7 mouse cellular contexts compared by ENCODE assay signal in genomic region chr12:26524943-26525697, GRCm38 (mm10). TPM values are rescaled to one million over a fixed set of nuclear protein-coding genes. Genes with fewer than 3 reads are reported as not detected.
DNase-seq lines count a peak whose midpoint lies in the region; ATAC-seq and TF ChIP-seq lines count a peak whose summit lies in the region.

No protein-coding gene starts in this region.

- 0 out of 2 replicates have a peak overlapping the region, but pooled peaks have one; percentile 23 for H3K27ac ChIP-seq in embryonic facial prominence, embryonic 15.5 days (replicated peaks)
- H3K27ac ChIP-seq in kidney, postnatal 0 days = no peak overlapping the region
- H3K27ac ChIP-seq in midbrain, embryonic 13.5 days = no peak overlapping the region

- H3K36me3 ChIP-seq in embryonic facial prominence, embryonic 15.5 days = no peaks in the 10 kb centered on the region
- H3K36me3 ChIP-seq in kidney, postnatal 0 days (ENCODE audit: insufficient read depth, low read length) = no peaks in the 10 kb centered on the region
- no peaks in the 10 kb centered on the region for H3K36me3 ChIP-seq in midbrain, embryonic 13.5 days

- DNase-seq in right cerebral cortex, adult 18-20 months = peak; percentile 6
- DNase-seq in right cerebral cortex, postnatal 36 days (ENCODE audit: low spot score in 2 of 2) = no peak
- DNase-seq in heart, postnatal 14 days = peak; percentile 58 to 79
- DNase-seq in kidney, postnatal 0 days (ENCODE audit: low spot score) = peak; percentile 47
- no peak for DNase-seq in T-cell, adult 2 months (ENCODE audit: low spot score)

- H3K4me3 ChIP-seq in embryonic facial prominence, embryonic 15.5 days (replicated peaks) = no peak overlapping the region
- no peak overlapping the region for H3K4me3 ChIP-seq in kidney, postnatal 0 days (replicated peaks; ENCODE audit: low read depth, low read length)
- no peak overlapping the region for H3K4me3 ChIP-seq in midbrain, embryonic 13.5 days (replicated peaks)

- H3K4me2 ChIP-seq in embryonic facial prominence, embryonic 15.5 days (replicated peaks) = no peak overlapping the region
- no peak overlapping the region for H3K4me2 ChIP-seq in kidney, postnatal 0 days (ENCODE audit: low read length)
- H3K4me2 ChIP-seq in midbrain, embryonic 13.5 days (replicated peaks) = no peak overlapping the region

- no peak overlapping the region for H3K9ac ChIP-seq in embryonic facial prominence, embryonic 15.5 days
- no peak overlapping the region for H3K9ac ChIP-seq in kidney, postnatal 0 days (ENCODE audit: low read depth, low read length)
- H3K9ac ChIP-seq in midbrain, embryonic 13.5 days (replicated peaks) = no peak overlapping the region

- H3K4me1 ChIP-seq in embryonic facial prominence, embryonic 15.5 days = peaks cover 7% of the 10 kb centered on the region
- no peaks in the 10 kb centered on the region for H3K4me1 ChIP-seq in kidney, postnatal 0 days (replicated peaks; ENCODE audit: insufficient read depth, low read length)
- H3K4me1 ChIP-seq in midbrain, embryonic 13.5 days (replicated peaks) = peaks cover 15% of the 10 kb centered on the region

- 44% methylated on average over 3 of the region's 3 CpGs for WGBS in embryonic facial prominence, embryonic 15.5 days
- WGBS in kidney, postnatal 0 days = 52% methylated on average over 3 of the region's 3 CpGs
- 67% methylated on average over 3 of the region's 3 CpGs for WGBS in midbrain, embryonic 13.5 days

- intact Hi-C loops in heart, postnatal 14 days (cut with DNase I) = no loop called here

- no peaks in the 10 kb centered on the region for H3K9me3 ChIP-seq in embryonic facial prominence, embryonic 15.5 days (replicated peaks)
- H3K9me3 ChIP-seq in kidney, postnatal 0 days (replicated peaks; ENCODE audit: low read length) = no peaks in the 10 kb centered on the region
- no peaks in the 10 kb centered on the region for H3K9me3 ChIP-seq in midbrain, embryonic 13.5 days

- TF ChIP-seq CTCF in kidney, postnatal 0 days (IDR thresholded peaks at IDR 0.05; ENCODE audit: low read depth) = no peak

- no peaks in the 10 kb centered on the region for H3K27me3 ChIP-seq in embryonic facial prominence, embryonic 15.5 days
- H3K27me3 ChIP-seq in kidney, postnatal 0 days (ENCODE audit: insufficient read depth, low read length) = no peaks in the 10 kb centered on the region
- H3K27me3 ChIP-seq in midbrain, embryonic 13.5 days = no peaks in the 10 kb centered on the region

- ATAC-seq in embryonic facial prominence, embryonic 15.5 days (ENCODE audit: insufficient number of reproducible peaks, low FRiP score, low TSS enrichment, low read depth) = peak; percentile 74
- ATAC-seq in kidney, postnatal 0 days (replicated peaks; ENCODE audit: low FRiP score, low read depth) = no peak; the same call in 1 of the 2 replicates
- ATAC-seq in midbrain, embryonic 13.5 days = peak; percentile 68

RNA-seq across cellular contexts. Expression of gene Cmpk2, which starts 56.1 kb away (rescaled TPM):
- polyA plus RNA-seq in embryonic facial prominence, embryonic 15.5 days (2015; fragmentation: Nextera tagmentation; extraction: Ambion mirVana) = 7.5 and 8.8 TPM in 2 replicates
- 1 to 10 TPM; 5.6 to 6.2 TPM for total RNA-seq in heart, postnatal 14 days (2021)
- polyA plus RNA-seq in kidney, postnatal 0 days (2015; fragmentation: Nextera tagmentation; extraction: Ambion mirVana) = 13.4 and 15.7 TPM in 2 replicates
- polyA plus RNA-seq in midbrain, embryonic 13.5 days (2015; fragmentation: Nextera tagmentation; extraction: Ambion mirVana) = 7.6 and 8.5 TPM in 2 replicates

Comparison
In these comparisons a context has a peak if more than half of its experiments do, and no peak if none do; other contexts are left out.
1. DNase-seq: peak in right cerebral cortex, adult 18-20 months (single experiment), heart, postnatal 14 days (2 of 2) and kidney, postnatal 0 days (single experiment); none in right cerebral cortex, postnatal 36 days (0 of 2) and T-cell, adult 2 months (single experiment).